In genomic region chr1:170499891-170500290, GRCm38 (mm10) we compare ENCODE assay signal across 13 mouse cellular contexts.
DNase-seq lines count a peak whose midpoint lies in the region; ATAC-seq and TF ChIP-seq lines count a peak whose summit lies in the region.
"Had no signal": no experiment of that assay in that cellular context is flagged by ENCODE, and none has a peak within 500 bp of the region (broad histone marks: within the 10 kb centered on the region; RNA-seq: fewer than 3 reads in every experiment).

No protein-coding gene starts in this region.

- whole genome bisulfite sequencing in kidney, embryonic 15.5 days: 39% methylated on average over 6 of the region's 6 CpGs
- WGBS in stomach, embryonic 14.5 days: 37% methylated on average over 6 of the region's 6 CpGs
- 41% methylated on average over 6 of the region's 6 CpGs for WGBS in stomach, postnatal 0 days

- no peak overlapping the region; the same call in 1 of the 2 replicates for H3K27ac ChIP-seq in kidney, embryonic 15.5 days
- H3K27ac ChIP-seq in stomach, embryonic 14.5 days (ENCODE audit: low read length): 0 out of 2 replicates have a peak overlapping the region, but pooled peaks have one; percentile 21
- H3K27ac ChIP-seq in stomach, postnatal 0 days (replicated peaks): no peak overlapping the region
- H3K27ac ChIP-seq: limb, embryonic 13.5 days had no signal

- peak; percentile 78 for DNase-seq in kidney, adult 11 months
- DNase-seq in stomach, postnatal 0 days (ENCODE audit: low spot score): no peak
- DNase-seq in kidney, postnatal 10 days: peak; percentile 63
- DNase-seq in cerebellum, adult 9-10 months: no peak
- DNase-seq: cerebellum, adult 9-11 months; layer of hippocampus, postnatal 36 days had no signal

- no peak overlapping the region for H3K4me3 ChIP-seq in kidney, embryonic 15.5 days (replicated peaks)
- no peak overlapping the region for H3K4me3 ChIP-seq in stomach, embryonic 14.5 days (ENCODE audit: low read depth, low read length)
- no peak overlapping the region for H3K4me3 ChIP-seq in stomach, postnatal 0 days (ENCODE audit: low read depth, low read length)
- H3K4me3 ChIP-seq: erythroblast, embryonic 14.5 days; limb, embryonic 13.5 days; myocyte had no signal

- TF ChIP-seq EP300 in stomach, postnatal 0 days (optimal IDR thresholded peaks at IDR 0.05): no peak

- TF ChIP-seq CTCF in stomach, postnatal 0 days (IDR thresholded peaks at IDR 0.05; ENCODE audit: low read depth): no peak

- H3K36me3 ChIP-seq in kidney, embryonic 15.5 days: no peaks in the 10 kb centered on the region
- H3K36me3 ChIP-seq in stomach, embryonic 14.5 days (ENCODE audit: control insufficient read depth, insufficient read depth, low read length): no peaks in the 10 kb centered on the region
- H3K36me3 ChIP-seq in stomach, postnatal 0 days (ENCODE audit: control insufficient read depth, insufficient read depth, low read length): no peaks in the 10 kb centered on the region
- H3K36me3 ChIP-seq: limb, embryonic 13.5 days had no signal

- no peak overlapping the region for H3K9ac ChIP-seq in kidney, embryonic 15.5 days
- no peak overlapping the region for H3K9ac ChIP-seq in stomach, embryonic 14.5 days (replicated peaks; ENCODE audit: low read depth, low read length)
- no peak overlapping the region for H3K9ac ChIP-seq in stomach, postnatal 0 days (ENCODE audit: low read length)
- H3K9ac ChIP-seq: limb, embryonic 13.5 days had no signal

- H3K4me1 ChIP-seq in kidney, embryonic 15.5 days: peaks cover 41% of the 10 kb centered on the region
- peaks cover 12% of the 10 kb centered on the region; the same call in 1 of the 2 replicates for H3K4me1 ChIP-seq in stomach, embryonic 14.5 days (ENCODE audit: control insufficient read depth, insufficient read depth, low read length)
- 0 out of 2 replicates have a peak, but pooled peaks cover 3% of the 10 kb centered on the region for H3K4me1 ChIP-seq in stomach, postnatal 0 days (replicated peaks; ENCODE audit: control insufficient read depth, insufficient read depth)

- ATAC-seq in kidney, embryonic 15.5 days (replicated peaks; ENCODE audit: low FRiP score): no peak
- ATAC-seq in stomach, embryonic 14.5 days (ENCODE audit: insufficient number of reproducible peaks, insufficient read depth, low FRiP score, low read depth): no peak
- no peak for ATAC-seq in stomach, postnatal 0 days (ENCODE audit: low FRiP score, low TSS enrichment)
- no peak for ATAC-seq in megakaryocyte, adult 5-6 weeks (ENCODE audit: poor library complexity, severe bottlenecking)
- ATAC-seq: activated CD4-positive, CD25-positive, alpha-beta regulatory T cell, adult 4 months had no signal

- no peaks in the 10 kb centered on the region for H3K9me3 ChIP-seq in kidney, embryonic 15.5 days (replicated peaks)
- no peaks in the 10 kb centered on the region for H3K9me3 ChIP-seq in stomach, embryonic 14.5 days (ENCODE audit: control insufficient read depth, low read depth, low read length)
- H3K9me3 ChIP-seq in stomach, postnatal 0 days (ENCODE audit: control insufficient read depth, low read length): no peaks in the 10 kb centered on the region
- H3K9me3 ChIP-seq: limb, embryonic 13.5 days had no signal

- H3K4me2 ChIP-seq in kidney, embryonic 15.5 days: no peak overlapping the region
- H3K4me2 ChIP-seq in stomach, embryonic 14.5 days (replicated peaks; ENCODE audit: low read depth, low read length): no peak overlapping the region
- H3K4me2 ChIP-seq in stomach, postnatal 0 days (replicated peaks; ENCODE audit: low read depth): no peak overlapping the region
- H3K4me2 ChIP-seq: limb, embryonic 13.5 days had no signal

- H3K27me3 ChIP-seq in kidney, embryonic 15.5 days: no peaks in the 10 kb centered on the region
- H3K27me3 ChIP-seq in stomach, embryonic 14.5 days (ENCODE audit: control insufficient read depth, insufficient read depth, low read length): no peaks in the 10 kb centered on the region
- H3K27me3 ChIP-seq in stomach, postnatal 0 days (ENCODE audit: control insufficient read depth, insufficient read depth, low read length): no peaks in the 10 kb centered on the region
- H3K27me3 ChIP-seq: limb, embryonic 13.5 days had no signal

Comparison
In these comparisons a context has a peak if more than half of its experiments do, and no peak if none do; other contexts are left out.
1. DNase-seq: peak in kidney, adult 11 months (single experiment) and kidney, postnatal 10 days (single experiment); none in stomach, postnatal 0 days (single experiment) and cerebellum, adult 9-10 months (single experiment).